8 mouse cellular contexts compared by ENCODE assay signal in genomic region chr11:76397650-76398311, GRCm38 (mm10). TPM values are rescaled to one million over a fixed set of nuclear protein-coding genes. Genes with fewer than 3 reads are reported as not detected.
DNase-seq lines count a peak whose midpoint lies in the region; ATAC-seq and TF ChIP-seq lines count a peak whose summit lies in the region.

No protein-coding gene starts in this region.

- no peaks in the 10 kb centered on the region for H3K36me3 ChIP-seq in heart, embryonic 15.5 days
- peaks cover 10% of the 10 kb centered on the region for H3K36me3 ChIP-seq in limb, embryonic 10.5 days
- no peaks in the 10 kb centered on the region for H3K36me3 ChIP-seq in midbrain, embryonic 16.5 days (ENCODE audit: control insufficient read depth, insufficient read depth, low read length)

- no peak for DNase-seq in lung, adult 2 months
- DNase-seq in lung, postnatal 14 days: no peak
- peak; percentile 84 for DNase-seq in embryo, embryonic 10.5 days (ENCODE audit: low spot score)
- peak; percentile 75 for DNase-seq in limb, embryonic 10.5 days (ENCODE audit: low spot score)
- DNase-seq in right cerebral cortex, postnatal 25 days: no peak
- DNase-seq in left cerebral cortex, adult 8-10 months (ENCODE audit: low spot score in 2 of 2): no peak

- H3K27me3 ChIP-seq in heart, embryonic 15.5 days: no peaks in the 10 kb centered on the region
- H3K27me3 ChIP-seq in limb, embryonic 10.5 days (ENCODE audit: low read depth, poor library complexity, severe bottlenecking): no peaks in the 10 kb centered on the region
- no peaks in the 10 kb centered on the region for H3K27me3 ChIP-seq in midbrain, embryonic 16.5 days (ENCODE audit: control insufficient read depth, insufficient read depth, low read depth, low read length)

- H3K4me1 ChIP-seq in lung, adult 2 months (ENCODE audit: control insufficient read depth, insufficient read depth, low read length): peaks cover 2% of the 10 kb centered on the region
- H3K4me1 ChIP-seq in heart, embryonic 15.5 days (replicated peaks): peaks cover 16% of the 10 kb centered on the region
- peaks cover 44% of the 10 kb centered on the region for H3K4me1 ChIP-seq in limb, embryonic 10.5 days
- peaks cover 12% of the 10 kb centered on the region for H3K4me1 ChIP-seq in midbrain, embryonic 16.5 days (ENCODE audit: control insufficient read depth, insufficient read depth, low read length)

- no peak for TF ChIP-seq CTCF in lung, adult 2 months (IDR thresholded peaks at IDR 0.05; ENCODE audit: insufficient read depth, low read length)

- 0 out of 2 replicates have a peak, but pooled peaks have one; percentile 6 for ATAC-seq in heart, embryonic 15.5 days (replicated peaks; ENCODE audit: insufficient number of reproducible peaks, insufficient read depth, low FRiP score, low read depth)
- ATAC-seq in midbrain, embryonic 16.5 days: peak; percentile 20

- peak overlapping the region; percentile 92 for H3K4me2 ChIP-seq in heart, embryonic 15.5 days
- peak overlapping the region; percentile 99 for H3K4me2 ChIP-seq in midbrain, embryonic 16.5 days (ENCODE audit: low read length)

- H3K9ac ChIP-seq in heart, embryonic 15.5 days: peak overlapping the region; percentile 72
- H3K9ac ChIP-seq in midbrain, embryonic 16.5 days (ENCODE audit: low read depth, low read length): peak overlapping the region; percentile 85

- WGBS in lung, adult 2 months: 3% methylated on average over 26 of the region's 26 CpGs
- 1% methylated on average over 26 of the region's 26 CpGs for WGBS in heart, embryonic 15.5 days
- under 1% methylated on average over 26 of the region's 26 CpGs for WGBS in limb, embryonic 10.5 days
- under 1% methylated on average over 26 of the region's 26 CpGs for WGBS in midbrain, embryonic 16.5 days

- no peaks in the 10 kb centered on the region for H3K9me3 ChIP-seq in heart, embryonic 15.5 days (replicated peaks)
- no peaks in the 10 kb centered on the region for H3K9me3 ChIP-seq in limb, embryonic 10.5 days (replicated peaks)
- H3K9me3 ChIP-seq in midbrain, embryonic 16.5 days (replicated peaks; ENCODE audit: control insufficient read depth, low read length, poor library complexity, severe bottlenecking): no peaks in the 10 kb centered on the region

- peak overlapping the region; percentile 72 for H3K4me3 ChIP-seq in lung, adult 2 months (replicated peaks; ENCODE audit: extremely low read depth, low read depth, low read length)
- H3K4me3 ChIP-seq in heart, embryonic 15.5 days: peak overlapping the region; percentile 75
- peak overlapping the region; percentile 88 for H3K4me3 ChIP-seq in limb, embryonic 10.5 days
- H3K4me3 ChIP-seq in midbrain, embryonic 16.5 days (ENCODE audit: low read depth, low read length): peak overlapping the region; percentile 85

- peak overlapping the region; percentile 86 for H3K27ac ChIP-seq in heart, embryonic 15.5 days
- peak overlapping the region; percentile 91 for H3K27ac ChIP-seq in limb, embryonic 10.5 days
- H3K27ac ChIP-seq in midbrain, embryonic 16.5 days (ENCODE audit: low read length): peak overlapping the region; percentile 79; the same call in 1 of the 2 replicates

- TF ChIP-seq POLR2A in lung, adult 2 months (IDR thresholded peaks at IDR 0.05; ENCODE audit: borderline replicate concordance, extremely low read depth, low read depth, low read length): no peak

RNA-seq across cellular contexts. Expression of gene Nxn, which starts 1.2 kb away (rescaled TPM):
- 16.0 and 19.1 TPM in 2 replicates for polyA plus RNA-seq in lung, adult 2 months (2012; rRNA removed)
- polyA plus RNA-seq in heart, embryonic 15.5 days (2015; fragmentation: Nextera tagmentation; extraction: Ambion mirVana): 18.6 and 26.0 TPM in 2 replicates
- 53.3 and 55.7 TPM in 2 replicates for polyA plus RNA-seq in limb, embryonic 10.5 days (2016; fragmentation: Nextera tagmentation; extraction: Ambion mirVana)
- polyA plus RNA-seq in midbrain, embryonic 16.5 days (2015; fragmentation: Nextera tagmentation; extraction: Ambion mirVana): 16.3 and 17.4 TPM in 2 replicates
- 10 to 100 TPM in 3 of 4 experiments, 1 to 10 TPM in 1; 9.5 to 12.5 (median 10.9) TPM for total RNA-seq in left cerebral cortex, adult 8-10 months (2022)

RNA-seq across cellular contexts. Expression of gene Timm22, which starts 9.0 kb away (rescaled TPM):
- 9.8 and 10.5 TPM in 2 replicates for polyA plus RNA-seq in lung, adult 2 months (2012; rRNA removed)
- polyA plus RNA-seq in heart, embryonic 15.5 days (2015; fragmentation: Nextera tagmentation; extraction: Ambion mirVana): 79.9 and 84.9 TPM in 2 replicates
- 144 and 147 TPM in 2 replicates for polyA plus RNA-seq in limb, embryonic 10.5 days (2016; fragmentation: Nextera tagmentation; extraction: Ambion mirVana)
- 95.9 and 105 TPM in 2 replicates for polyA plus RNA-seq in midbrain, embryonic 16.5 days (2015; fragmentation: Nextera tagmentation; extraction: Ambion mirVana)
- total RNA-seq in left cerebral cortex, adult 8-10 months (2022): 10 to 100 TPM; 28.9 to 39.8 (median 30.8) TPM

Comparison
In these comparisons a context has a peak if more than half of its experiments do, and no peak if none do; other contexts are left out.
1. DNase-seq: peak in embryo, embryonic 10.5 days (single experiment) and limb, embryonic 10.5 days (single experiment); none in lung, adult 2 months (single experiment), lung, postnatal 14 days (single experiment), right cerebral cortex, postnatal 25 days (single experiment) and left cerebral cortex, adult 8-10 months (0 of 2).
2. Peak in every context shown above with its lines, with median percentiles within 50 percentile points of each other: H3K4me3 ChIP-seq and H3K27ac ChIP-seq.